Comparison of ENCODE assay signal across 22 mouse cellular contexts in the genomic region with DNA sequence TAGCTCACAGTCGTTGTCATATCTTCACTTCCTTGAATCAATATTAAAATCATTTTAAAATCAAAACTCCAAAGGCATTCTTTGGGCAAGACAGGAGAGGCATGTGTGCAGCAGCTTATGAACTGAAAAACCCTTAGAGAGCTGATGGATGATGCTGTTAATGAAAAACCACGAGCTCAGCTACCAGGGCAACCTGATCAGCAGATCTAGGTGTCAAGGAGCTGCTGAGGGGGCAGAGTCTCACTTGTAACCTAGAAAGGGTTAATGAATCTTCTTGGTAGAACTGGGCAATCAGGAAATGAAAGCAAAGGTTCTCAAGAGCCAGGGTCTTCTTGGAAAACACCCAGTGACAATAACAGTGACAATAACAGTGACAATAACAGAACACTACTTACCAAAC. TPM values are rescaled to one million over a fixed set of nuclear protein-coding genes. Genes with fewer than 3 reads are reported as not detected.
DNase-seq lines count a peak whose midpoint lies in the region; ATAC-seq and TF ChIP-seq lines count a peak whose summit lies in the region.
"Had no signal": no experiment of that assay in that cellular context is flagged by ENCODE, and none has a peak within 500 bp of the region (broad histone marks: within the 10 kb centered on the region; RNA-seq: fewer than 3 reads in every experiment).

No protein-coding gene starts in this region.

- no peak overlapping the region for H3K4me3 ChIP-seq in kidney, adult 2 months (ENCODE audit: insufficient read depth, low read depth, low read length)
- no peak overlapping the region for H3K4me3 ChIP-seq in kidney, embryonic 15.5 days (replicated peaks)
- H3K4me3 ChIP-seq: embryonic facial prominence, embryonic 15.5 days; erythroblast, embryonic 14.5 days; forebrain, embryonic 10.5 days; heart, embryonic 10.5 days had no signal

- ATAC-seq in kidney, embryonic 15.5 days (replicated peaks; ENCODE audit: low FRiP score), result 0 out of 2 replicates have a peak, but pooled peaks have one; percentile 42
- ATAC-seq: forebrain, embryonic 14.5 days had no signal

- H3K27me3 ChIP-seq in kidney, adult 2 months (replicated peaks; ENCODE audit: control insufficient read depth, insufficient read depth, low read length), result no peaks in the 10 kb centered on the region
- H3K27me3 ChIP-seq in kidney, embryonic 15.5 days, result no peaks in the 10 kb centered on the region
- H3K27me3 ChIP-seq: embryonic facial prominence, embryonic 15.5 days had no signal

- TF ChIP-seq POLR2A in kidney, adult 2 months (IDR thresholded peaks at IDR 0.05; ENCODE audit: low read depth, low read length), result no peak

- H3K4me2 ChIP-seq in kidney, embryonic 15.5 days, result no peak overlapping the region
- H3K4me2 ChIP-seq: embryonic facial prominence, embryonic 15.5 days; hindbrain, embryonic 14.5 days had no signal

- peak overlapping the region; percentile 98 for H3K27ac ChIP-seq in kidney, adult 2 months (ENCODE audit: insufficient read depth, low read depth, low read length)
- H3K27ac ChIP-seq in kidney, embryonic 15.5 days, result no peak overlapping the region
- H3K27ac ChIP-seq: embryonic facial prominence, embryonic 15.5 days; forebrain, embryonic 10.5 days; heart, embryonic 10.5 days; hindbrain, embryonic 14.5 days had no signal

- H3K4me1 ChIP-seq in kidney, adult 2 months (ENCODE audit: control insufficient read depth, insufficient read depth, low read length), result peaks cover 18% of the 10 kb centered on the region; the same call in 1 of the 2 replicates
- H3K4me1 ChIP-seq in kidney, embryonic 15.5 days, result no peaks in the 10 kb centered on the region
- H3K4me1 ChIP-seq: embryonic facial prominence, embryonic 15.5 days; forebrain, embryonic 10.5 days; heart, embryonic 10.5 days had no signal

- H3K36me3 ChIP-seq in kidney, adult 2 months (ENCODE audit: control insufficient read depth, insufficient read depth, low read length), result peaks cover 18% of the 10 kb centered on the region; the same call in 1 of the 2 replicates
- H3K36me3 ChIP-seq in kidney, embryonic 15.5 days, result no peaks in the 10 kb centered on the region
- H3K36me3 ChIP-seq: embryonic facial prominence, embryonic 15.5 days; forebrain, embryonic 10.5 days; heart, embryonic 10.5 days had no signal

- TF ChIP-seq CTCF in kidney, adult 2 months (conservative IDR thresholded peaks at IDR 0.05; ENCODE audit: insufficient read depth, insufficient read length, low read depth, low read length), result no peak

- DNase-seq in kidney, adult 2 months, result peak; percentile 90
- DNase-seq in kidney, postnatal 4 days, result no peak
- peak; percentile 57 to 81 for DNase-seq in kidney, postnatal 25 days
- no peak for DNase-seq in cerebellum, postnatal 14 days
- no peak for DNase-seq in urinary bladder, postnatal 4 days (ENCODE audit: low spot score in 2 of 2)
- DNase-seq: adrenal gland, adult 8-10 months; adrenal gland, postnatal 36 days; cerebellum, adult 2 months; cerebellum, postnatal 10 days; embryo, embryonic 11 days; gastrocnemius, postnatal 36 days; heart, adult 18-20 months; heart, postnatal 10 days had no signal

- no peaks in the 10 kb centered on the region for H3K9me3 ChIP-seq in kidney, embryonic 15.5 days (replicated peaks)
- H3K9me3 ChIP-seq: embryonic facial prominence, embryonic 15.5 days; forebrain, embryonic 10.5 days; heart, embryonic 10.5 days had no signal

- no peak overlapping the region for H3K9ac ChIP-seq in kidney, embryonic 15.5 days
- H3K9ac ChIP-seq: embryonic facial prominence, embryonic 15.5 days; hindbrain, embryonic 14.5 days had no signal

- 27% methylated on average over 2 of the region's 2 CpGs for WGBS in kidney, adult 2 months
- 49% methylated on average over 2 of the region's 2 CpGs for WGBS in kidney, embryonic 15.5 days

RNA-seq across cellular contexts. Expression of a gene that starts 10.3 kb away (rescaled TPM):
- polyA plus RNA-seq in kidney, adult 2 months (2012; rRNA removed), result 209 and 221 TPM in 2 replicates
- 2.1 and 2.6 TPM in 2 replicates for polyA plus RNA-seq in kidney, embryonic 15.5 days (2015; fragmentation: Nextera tagmentation; extraction: Ambion mirVana)
- polyA plus RNA-seq: cerebellum, adult 2 months; embryonic facial prominence, embryonic 11.5 days; erythroblast, embryonic 14.5 days; forebrain, embryonic 10.5 days; forebrain, embryonic 14.5 days; heart, embryonic 10.5 days; heart, embryonic 14.5 days; hindbrain, embryonic 14.5 days had no signal

RNA-seq across cellular contexts. Expression of a gene that starts 42.4 kb away (rescaled TPM):
- 980 and 1,120 TPM in 2 replicates for polyA plus RNA-seq in kidney, adult 2 months (2012; rRNA removed)
- polyA plus RNA-seq in kidney, embryonic 15.5 days (2015; fragmentation: Nextera tagmentation; extraction: Ambion mirVana), result 26.0 and 29.4 TPM in 2 replicates
- polyA plus RNA-seq: cerebellum, adult 2 months; embryonic facial prominence, embryonic 11.5 days; erythroblast, embryonic 14.5 days; forebrain, embryonic 10.5 days; forebrain, embryonic 14.5 days; heart, embryonic 10.5 days; heart, embryonic 14.5 days; hindbrain, embryonic 14.5 days had no signal

Comparison
In these comparisons a context has a peak if more than half of its experiments do, and no peak if none do; other contexts are left out.
1. DNase-seq: peak in kidney, adult 2 months (single experiment) and kidney, postnatal 25 days (2 of 2); none in kidney, postnatal 4 days (0 of 2), cerebellum, postnatal 14 days (0 of 2) and urinary bladder, postnatal 4 days (0 of 2).
2. RNA of a gene that starts 10.3 kb away (polyA plus RNA-seq): 209 to 221 TPM in kidney, adult 2 months; 2.1 to 2.6 TPM in kidney, embryonic 15.5 days; every median in the first group is over 10 times any median in the second.
3. RNA of a gene that starts 42.4 kb away (polyA plus RNA-seq): 980 to 1,120 TPM in kidney, adult 2 months; 26.0 to 29.4 TPM in kidney, embryonic 15.5 days; every median in the first group is over 10 times any median in the second.